Mouse (Mus musculus): ENCODE data around the gene Ang5. TPM values are rescaled to one million over a fixed set of nuclear protein-coding genes. Genes with fewer than 3 reads are reported as not detected.

The Ang5 gene
- total RNA-seq, 2 experiments from 2014 or later, result not detected

Other genes with a start within 250 kb of the Ang5 start
- not detected for gene Gm16506, start 229.6 kb upstream of the Ang5 start, total RNA-seq (2021)
- not detected for gene Gm6526, start 209.2 kb upstream of the Ang5 start, total RNA-seq (2021)
- gene Gm8180, start 172.3 kb upstream of the Ang5 start, total RNA-seq (2021), result not detected
- not detected for gene Ear1, start 81.6 kb upstream of the Ang5 start, total RNA-seq (2021)
- gene Ear10, start 33.5 kb upstream of the Ang5 start, total RNA-seq (2021), result not detected
- gene Gm8113, start 31.7 kb upstream of the Ang5 start, total RNA-seq (2021), result under 1 TPM; 0.77 to 0.78 TPM
- gene Ang6, start 45.2 kb downstream of the Ang5 start, total RNA-seq (2021), result not detected
- under 1 TPM in 1 of 2 experiments, not detected in 1; 0.76 TPM for gene Ear2, start 145.6 kb downstream of the Ang5 start, total RNA-seq (2021)
- gene Gm3327, start 166.8 kb downstream of the Ang5 start, total RNA-seq (2021), result not detected
- gene Gm8212, start 240.6 kb downstream of the Ang5 start, total RNA-seq (2021), result not detected